Mouse (Mus musculus) retina, adult 2 months (tissue): Measurements from ENCODE around the gene Nln.

Experiments
- DNase-seq: peaks from one replicate; pipeline ENCODE4 v3.0.0-alpha.2; 2012; ENCODE audit warnings: low read depth, low spot score

Gene Nln

GRCm38 (mm10) chr13:104044332-104044731 lies 65.1 kb downstream of the Nln start:
- DNase-seq = no peak

GRCm38 (mm10) chr13:104042738-104043137 lies 66.7 kb downstream of the Nln start:
- DNase-seq = no peak

GRCm38 (mm10) chr13:104041481-104041880 lies 67.9 kb downstream of the Nln start:
- DNase-seq = no peak

- DNase-seq = no peak
Observed at GRCm38 (mm10) chr13:104040950-104041349, 68.5 kb downstream of the Nln start.

- DNase-seq = no peak
Observed at GRCm38 (mm10) chr13:104039861-104040260, 69.6 kb downstream of the Nln start.

- no peak for DNase-seq
Observed at GRCm38 (mm10) chr13:104038891-104039290, 70.5 kb downstream of the Nln start.

GRCm38 (mm10) chr13:104038358-104038757 lies 71.1 kb downstream of the Nln start:
- no peak for DNase-seq

GRCm38 (mm10) chr13:104037531-104038290 lies 71.7 kb downstream of the Nln start:
- no peak for DNase-seq

GRCm38 (mm10) chr13:104036494-104037290 lies 72.7 kb downstream of the Nln start:
- no peak for DNase-seq

- DNase-seq = no peak
Observed at GRCm38 (mm10) chr13:104035651-104036050, 73.8 kb downstream of the Nln start.

- no peak for DNase-seq
Observed at GRCm38 (mm10) chr13:104034854-104035253, 74.6 kb downstream of the Nln start.

- DNase-seq = no peak
Observed at GRCm38 (mm10) chr13:104032620-104033133, 76.7 kb downstream of the Nln start.

GRCm38 (mm10) chr13:104031821-104032331 lies 77.5 kb downstream of the Nln start:
- no peak for DNase-seq

GRCm38 (mm10) chr13:104030956-104031355 lies 78.5 kb downstream of the Nln start:
- DNase-seq = no peak

GRCm38 (mm10) chr13:104029511-104029910 lies 79.9 kb downstream of the Nln start:
- no peak for DNase-seq

- DNase-seq = no peak
Observed at GRCm38 (mm10) chr13:104029089-104029488, 80.3 kb downstream of the Nln start.

- DNase-seq = no peak
Observed at GRCm38 (mm10) chr13:104026525-104026924, 82.9 kb downstream of the Nln start.

GRCm38 (mm10) chr13:104025710-104025995 lies 83.8 kb downstream of the Nln start:
- no peak for DNase-seq

GRCm38 (mm10) chr13:104024856-104025709 lies 84.3 kb downstream of the Nln start:
- no peak for DNase-seq

- no peak for DNase-seq
Observed at GRCm38 (mm10) chr13:104024275-104024674, 85.1 kb downstream of the Nln start.

GRCm38 (mm10) chr13:104023356-104023911 lies 86.0 kb downstream of the Nln start:
- no peak for DNase-seq
